In the genomic region with DNA sequence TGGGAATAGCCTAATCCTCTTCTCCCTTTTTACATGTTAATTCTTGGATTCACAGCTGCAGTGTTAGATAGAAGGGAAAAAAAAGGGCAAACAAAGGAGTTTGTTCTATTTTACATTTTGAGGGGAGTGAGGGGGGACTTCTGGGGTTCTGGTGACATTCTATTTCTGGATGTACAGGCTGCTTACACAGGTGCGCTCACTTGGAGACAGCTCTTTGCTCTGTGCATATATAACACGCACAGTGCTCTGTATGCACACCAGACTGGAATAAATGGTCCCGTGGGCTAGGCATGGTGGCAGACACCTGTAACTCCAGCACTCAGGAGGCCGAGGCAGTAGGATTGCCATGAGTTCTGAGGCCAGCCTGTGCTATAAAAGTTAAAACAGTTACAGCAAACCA, we compare ENCODE assay signal across 15 mouse cellular contexts.
"Had no signal": no experiment of that assay in that cellular context is flagged by ENCODE, and none has a peak within 500 bp of the region (broad histone marks: within the 10 kb centered on the region; RNA-seq: fewer than 3 reads in every experiment).

No protein-coding gene starts in this region.

- H3K36me3 ChIP-seq: heart, embryonic 10.5 days; heart, embryonic 12.5 days; hindbrain, embryonic 10.5 days; hindbrain, embryonic 12.5 days; intestine, embryonic 15.5 days; limb, embryonic 10.5 days; limb, embryonic 12.5 days had no signal

- H3K9me3 ChIP-seq: heart, embryonic 10.5 days; heart, embryonic 12.5 days; hindbrain, embryonic 10.5 days; hindbrain, embryonic 12.5 days; intestine, embryonic 15.5 days; limb, embryonic 10.5 days; limb, embryonic 12.5 days had no signal

- DNase-seq: gastrocnemius, adult 2 months; gastrocnemius, postnatal 25 days had no signal

- H3K4me1 ChIP-seq: heart, embryonic 10.5 days; heart, embryonic 12.5 days; hindbrain, embryonic 12.5 days; intestine, embryonic 15.5 days; limb, embryonic 10.5 days; limb, embryonic 12.5 days had no signal

- H3K9ac ChIP-seq: heart, embryonic 12.5 days; hindbrain, embryonic 12.5 days; hindbrain, embryonic 14.5 days; intestine, embryonic 15.5 days; limb, embryonic 12.5 days had no signal

- H3K27ac ChIP-seq: gastrocnemius, adult 2 months; heart, embryonic 10.5 days; hindbrain, embryonic 10.5 days; hindbrain, embryonic 12.5 days; hindbrain, embryonic 14.5 days; intestine, embryonic 15.5 days; layer of hippocampus, adult 2 months; left cerebral cortex, adult 2 months; limb, embryonic 10.5 days; limb, embryonic 12.5 days had no signal

- H3K4me3 ChIP-seq: gastrocnemius, adult 2 months; heart, embryonic 10.5 days; heart, embryonic 12.5 days; hindbrain, embryonic 10.5 days; hindbrain, embryonic 12.5 days; intestine, embryonic 15.5 days; layer of hippocampus, adult 2 months; left cerebral cortex, adult 2 months; limb, embryonic 10.5 days; limb, embryonic 12.5 days had no signal

- H3K27me3 ChIP-seq: intestine, embryonic 15.5 days; limb, embryonic 12.5 days had no signal

- H3K4me2 ChIP-seq: heart, embryonic 12.5 days; hindbrain, embryonic 12.5 days; hindbrain, embryonic 14.5 days; intestine, embryonic 15.5 days; limb, embryonic 12.5 days had no signal

- ATAC-seq: hindbrain, embryonic 16.5 days; inflammation-experienced regulatory T-cells, adult 6 months; intestine, embryonic 15.5 days; intestine, postnatal 0 days had no signal
